Mouse (Mus musculus) ES-CJ7 (cell line): ENCODE measurements around the gene Polr3e.
"Not testable (repeated sequence)": the region's sequence is repeated elsewhere in the genome, so short reads cannot be mapped to it uniquely, and the experiment has no call there.

Source experiments
- DNase-seq: peaks from one replicate; pipeline ENCODE4 v3.0.0; 2011; ENCODE audit warnings: low read depth, low spot score

Gene Polr3e

GRCm38 (mm10) chr7:120911268-120911667 lies 6.3 kb upstream of the Polr3e start:
- DNase-seq, result not testable (repeated sequence)

GRCm38 (mm10) chr7:120913332-120913731 lies 4.2 kb upstream of the Polr3e start:
- DNase-seq, result no peak

- no peak for DNase-seq
These were observed 1.2 kb upstream of the Polr3e start for GRCm38 (mm10) chr7:120916262-120916875.

- no peak for DNase-seq
These were observed 309 bp upstream of the Polr3e start for GRCm38 (mm10) chr7:120917279-120917591.

GRCm38 (mm10) chr7:120918526-120918962 lies 1.0 kb downstream of the Polr3e start:
- peak; percentile 81 for DNase-seq

- no peak for DNase-seq
These were observed 15.6 kb downstream of the Polr3e start for GRCm38 (mm10) chr7:120933110-120933509.

GRCm38 (mm10) chr7:120933680-120934195 lies 16.2 kb downstream of the Polr3e start:
- no peak for DNase-seq

- DNase-seq, result peak; percentile 75
These were observed 17.2 kb downstream of the Polr3e start for GRCm38 (mm10) chr7:120934716-120935115.

- no peak for DNase-seq
These were observed 19.0 kb downstream of the Polr3e start for GRCm38 (mm10) chr7:120936522-120936921.

- no peak for DNase-seq
These were observed 20.7 kb downstream of the Polr3e start for GRCm38 (mm10) chr7:120938206-120938605.

- DNase-seq, result no peak
These were observed 22.8 kb downstream of the Polr3e start for GRCm38 (mm10) chr7:120940343-120940742.

GRCm38 (mm10) chr7:120941214-120941613 lies 23.7 kb downstream of the Polr3e start:
- DNase-seq, result no peak

- DNase-seq, result no peak
These were observed 25.0 kb downstream of the Polr3e start for GRCm38 (mm10) chr7:120942506-120942905.

- no peak for DNase-seq
These were observed 26.5 kb downstream of the Polr3e start for GRCm38 (mm10) chr7:120943936-120944509.

- DNase-seq, result not testable (repeated sequence)
These were observed 36.0 kb downstream of the Polr3e start for GRCm38 (mm10) chr7:120953591-120953990.

GRCm38 (mm10) chr7:120960116-120960515 lies 42.6 kb downstream of the Polr3e start:
- no peak for DNase-seq

- no peak for DNase-seq
These were observed 43.1 kb downstream of the Polr3e start for GRCm38 (mm10) chr7:120960601-120961000.

GRCm38 (mm10) chr7:120961893-120962292 lies 44.3 kb downstream of the Polr3e start:
- DNase-seq, result no peak

GRCm38 (mm10) chr7:120963126-120963525 lies 45.6 kb downstream of the Polr3e start:
- no peak for DNase-seq

- no peak for DNase-seq
These were observed 51.7 kb downstream of the Polr3e start for GRCm38 (mm10) chr7:120969221-120969620.

GRCm38 (mm10) chr7:120970112-120970511 lies 52.6 kb downstream of the Polr3e start:
- DNase-seq, result no peak

GRCm38 (mm10) chr7:120972471-120972870 lies 54.9 kb downstream of the Polr3e start:
- not testable (repeated sequence) for DNase-seq

GRCm38 (mm10) chr7:120974001-120974400 lies 56.5 kb downstream of the Polr3e start:
- DNase-seq, result no peak
